10 mouse cellular contexts compared by ENCODE assay signal in genomic region chrX:114558141-114558540, GRCm38 (mm10).
DNase-seq lines count a peak whose midpoint lies in the region; ATAC-seq lines count a peak whose summit lies in the region.
"Had no signal": no experiment of that assay in that cellular context is flagged by ENCODE, and none has a peak within 500 bp of the region (broad histone marks: within the 10 kb centered on the region; RNA-seq: fewer than 3 reads in every experiment).

No protein-coding gene starts in this region.

- H3K36me3 ChIP-seq in hindbrain, embryonic 14.5 days (replicated peaks; ENCODE audit: control insufficient read depth, insufficient read depth): no peaks in the 10 kb centered on the region
- no peaks in the 10 kb centered on the region for H3K36me3 ChIP-seq in hindbrain, embryonic 12.5 days
- H3K36me3 ChIP-seq: heart, embryonic 13.5 days had no signal

- no peaks in the 10 kb centered on the region for H3K9me3 ChIP-seq in hindbrain, embryonic 14.5 days (ENCODE audit: control insufficient read depth, low read length)
- no peaks in the 10 kb centered on the region for H3K9me3 ChIP-seq in hindbrain, embryonic 12.5 days (replicated peaks)
- H3K9me3 ChIP-seq: heart, embryonic 13.5 days had no signal

- peak; percentile 76 for DNase-seq in hindbrain, embryonic 14.5 days (ENCODE audit: low spot score)
- DNase-seq in lung, postnatal 14 days: peak; percentile 1
- DNase-seq in lung, postnatal 25 days (ENCODE audit: low spot score): no peak
- peak; percentile 30 for DNase-seq in MEL-GATA-1-ER (ENCODE audit: extremely low read depth, low read depth)
- DNase-seq in embryo, embryonic 9.5 days (ENCODE audit: extremely low spot score): peak; percentile 9
- no peak for DNase-seq in frontal cortex, postnatal 25 days (ENCODE audit: low spot score in 2 of 2)
- no peak for DNase-seq in cerebellum, adult 11-12 months

- no peak for ATAC-seq in hindbrain, embryonic 14.5 days (ENCODE audit: low FRiP score)
- no peak for ATAC-seq in hindbrain, embryonic 12.5 days (ENCODE audit: low FRiP score)
- ATAC-seq: midbrain, embryonic 16.5 days had no signal

- H3K27ac ChIP-seq in hindbrain, embryonic 14.5 days: no peak overlapping the region
- H3K27ac ChIP-seq in hindbrain, embryonic 12.5 days: no peak overlapping the region
- H3K27ac ChIP-seq: heart, embryonic 13.5 days had no signal

- WGBS in hindbrain, embryonic 14.5 days: 33% methylated on average over 3 of the region's 3 CpGs
- WGBS in hindbrain, embryonic 12.5 days: 38% methylated on average over 3 of the region's 3 CpGs

- no peak overlapping the region for H3K9ac ChIP-seq in hindbrain, embryonic 14.5 days
- H3K9ac ChIP-seq in hindbrain, embryonic 12.5 days: no peak overlapping the region
- H3K9ac ChIP-seq: heart, embryonic 13.5 days had no signal

- H3K4me2 ChIP-seq in hindbrain, embryonic 14.5 days (replicated peaks): 0 out of 2 replicates have a peak overlapping the region, but pooled peaks have one; percentile 12
- no peak overlapping the region for H3K4me2 ChIP-seq in hindbrain, embryonic 12.5 days (replicated peaks)
- H3K4me2 ChIP-seq: heart, embryonic 13.5 days had no signal

- no peaks in the 10 kb centered on the region for H3K4me1 ChIP-seq in hindbrain, embryonic 14.5 days (replicated peaks; ENCODE audit: control insufficient read depth, insufficient read depth, low read length)
- no peaks in the 10 kb centered on the region for H3K4me1 ChIP-seq in hindbrain, embryonic 12.5 days
- H3K4me1 ChIP-seq: heart, embryonic 13.5 days had no signal

- no peak overlapping the region for H3K4me3 ChIP-seq in hindbrain, embryonic 14.5 days (replicated peaks; ENCODE audit: low read length)
- no peak overlapping the region for H3K4me3 ChIP-seq in hindbrain, embryonic 12.5 days
- H3K4me3 ChIP-seq: heart, embryonic 13.5 days had no signal

- no peaks in the 10 kb centered on the region for H3K27me3 ChIP-seq in hindbrain, embryonic 14.5 days (ENCODE audit: control insufficient read depth, insufficient read depth, low read length)
- no peaks in the 10 kb centered on the region for H3K27me3 ChIP-seq in hindbrain, embryonic 12.5 days
- H3K27me3 ChIP-seq: heart, embryonic 13.5 days had no signal

Comparison
In these comparisons a context has a peak if more than half of its experiments do, and no peak if none do; other contexts are left out.
1. DNase-seq: peak in hindbrain, embryonic 14.5 days (single experiment), lung, postnatal 14 days (single experiment), MEL-GATA-1-ER (single experiment) and embryo, embryonic 9.5 days (single experiment); none in lung, postnatal 25 days (single experiment), frontal cortex, postnatal 25 days (0 of 2) and cerebellum, adult 11-12 months (single experiment).